Mouse (Mus musculus) MEL (cell line): ENCODE measurements around the gene Fam166b.

Source experiments
- CHD1 ChIP-seq: IDR thresholded peaks from 2 replicates; pipeline ENCODE4 v1.6.1; 2012; ENCODE audit warnings: low read depth, mild to moderate bottlenecking, inconsistent platforms, low read length, improper control_type of control experiment
- CHD2 ChIP-seq: IDR thresholded peaks from 2 replicates; pipeline ENCODE4 v1.6.1; 2011; ENCODE audit warnings: low read length, improper control_type of control experiment
- CTCF ChIP-seq, 3 experiments: IDR thresholded peaks in 2 of 3; conservative IDR thresholded peaks in 1 of 3; 2 replicates each; pipeline ENCODE4 v1.5.1; 2011 to 2012; ENCODE audit warnings: low read length in 3 of 3, low read depth in 2 of 3, mild to moderate bottlenecking in 2 of 3, improper control_type of control experiment in 1 of 3, inconsistent platforms in 1 of 3, mixed read lengths in 1 of 3, moderate library complexity in 1 of 3; ENCODE audit not compliant: control insufficient read depth in 1 of 3, insufficient read depth in 1 of 3, poor library complexity in 1 of 3, severe bottlenecking in 1 of 3
- EP300 ChIP-seq, 2 experiments: IDR thresholded peaks; 2 replicates each; pipeline ENCODE4 v1.6.1; 2011; ENCODE audit warnings: improper control_type of control experiment in 2 of 2, low read length in 2 of 2, low read depth in 1 of 2, mild to moderate bottlenecking in 1 of 2
- ETS1 ChIP-seq: IDR thresholded peaks from 2 replicates; pipeline ENCODE4 v1.6.1; 2012; ENCODE audit warnings: low read depth, mild to moderate bottlenecking, inconsistent platforms, low read length, improper control_type of control experiment, moderate library complexity
- MAX ChIP-seq: IDR thresholded peaks from 2 replicates; pipeline ENCODE4 v1.6.1; 2011; ENCODE audit warnings: low read length, improper control_type of control experiment

DNA sequence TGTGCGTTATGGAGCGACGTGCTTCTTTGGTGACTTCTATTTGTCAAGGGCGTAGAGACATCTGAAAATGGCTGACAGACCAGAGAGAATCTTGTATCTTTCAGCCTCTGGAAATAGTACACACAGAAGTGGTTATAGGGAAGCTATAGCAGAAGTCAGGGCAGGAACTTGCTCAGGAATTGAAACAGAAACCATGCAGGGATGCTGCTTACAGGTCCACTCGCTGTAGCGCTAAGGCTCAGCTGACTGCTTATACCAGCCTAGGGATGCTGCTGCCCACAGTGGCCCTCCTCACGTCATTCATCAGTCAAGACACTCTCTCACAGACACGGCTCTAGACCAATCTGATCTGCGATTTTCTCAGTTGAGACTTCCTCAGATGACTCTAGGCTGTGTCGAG is 41.4 kb upstream of the Fam166b start:
- TF ChIP-seq EP300 (IDR thresholded peaks at IDR 0.05; ENCODE audit: low read depth in 1 of 2, low read length in 2 of 2) (no peak), ETS1 (no peak), CTCF (IDR thresholded peaks at IDR 0.05 in 2 of 3, conservative IDR thresholded peaks at IDR 0.05 in 1 of 3; ENCODE audit: control insufficient read depth in 1 of 3, insufficient read depth in 1 of 3, low read depth in 2 of 3, low read length in 3 of 3, poor library complexity in 1 of 3, severe bottlenecking in 1 of 3) (no peak), CHD1 (no peak), MAX (no peak), CHD2 (no peak)
